Mouse (Mus musculus) brain, embryonic 14.5 days (tissue): ENCODE results near the gene Cdk5rap3.

ENCODE experiments used
- CTCF ChIP-seq: fragments of 200-500 bp; IDR thresholded peaks from 2 replicates; pipeline ENCODE4 v1.5.1; 2012; ENCODE audit warnings: inconsistent platforms, mild to moderate bottlenecking, moderate library complexity, borderline replicate concordance; ENCODE audit not compliant: insufficient read depth, insufficient read length; ENCODE audit errors: extremely low read depth
- POLR2A ChIP-seq: fragments of 200-500 bp; IDR thresholded peaks from 2 replicates; pipeline ENCODE4 v1.6.1; 2012; ENCODE audit warnings: mild to moderate bottlenecking, inconsistent platforms, borderline replicate concordance; ENCODE audit not compliant: poor library complexity, insufficient read depth, insufficient read length, severe bottlenecking; ENCODE audit errors: extremely low read depth

- TF ChIP-seq CTCF, result no peak
- no peak for TF ChIP-seq POLR2A
Measured at GRCm38 (mm10) chr11:96917415-96917814, 1.1 kb upstream of the Cdk5rap3 start.
